Mouse (Mus musculus) testis, adult 2 months (tissue): ENCODE results near the gene Cfap57. TPM values are rescaled to one million over a fixed set of nuclear protein-coding genes. Genes with fewer than 3 reads are reported as not detected.

Source experiments
- H3K27ac ChIP-seq: fragments of 200-500 bp; 2 replicates; pipeline ENCODE4 v1.5.1; 2012; ENCODE audit warnings: low read depth, low read length; ENCODE audit not compliant: control insufficient read depth, insufficient read depth
- H3K27me3 ChIP-seq: fragments of 200-500 bp; 2 replicates; pipeline ENCODE4 v1.6.1; 2012; ENCODE audit warnings: mild to moderate bottlenecking, low read length, moderate library complexity; ENCODE audit not compliant: control insufficient read depth, insufficient read depth
- H3K36me3 ChIP-seq: fragments of 200-500 bp; 2 replicates; pipeline ENCODE4 v1.6.1; 2012; ENCODE audit warnings: mild to moderate bottlenecking, low read length; ENCODE audit not compliant: control insufficient read depth, insufficient read depth
- H3K4me1 ChIP-seq: fragments of 200-500 bp; 2 replicates; pipeline ENCODE4 v1.6.1; 2012; ENCODE audit warnings: low read length; ENCODE audit not compliant: control insufficient read depth, insufficient read depth
- H3K4me3 ChIP-seq: fragments of 200-500 bp; 2 replicates; pipeline ENCODE4 v1.5.1; 2012; ENCODE audit warnings: low read depth, mild to moderate bottlenecking, low read length, moderate library complexity, mixed read lengths; ENCODE audit not compliant: control insufficient read depth
- CTCF ChIP-seq: fragments of 200-500 bp; IDR thresholded peaks from 2 replicates; pipeline ENCODE4 v1.5.1; 2012; ENCODE audit warnings: low read depth, mild to moderate bottlenecking, inconsistent platforms, low read length, moderate library complexity; ENCODE audit not compliant: control insufficient read depth, insufficient read depth, insufficient replicate concordance
- POLR2A ChIP-seq: fragments of 200-500 bp; IDR thresholded peaks from 2 replicates; pipeline ENCODE4 v1.6.1; 2012; ENCODE audit warnings: low read depth, mild to moderate bottlenecking, inconsistent platforms, low read length, moderate library complexity; ENCODE audit not compliant: control insufficient read depth
- polyA plus RNA-seq: library from polyadenylated mRNA; depleted of rRNA; stranded (reverse); fragments of >200 nt; gene quantifications from 2 replicates; pipeline ENCODE4 v1.2.3, GENCODE M21; 2012

Gene Cfap57
- polyA plus RNA-seq, 1 experiment: 53.3 TPM

GRCm38 (mm10) chr4:118527720-118528119, 92.9 kb downstream of the Cfap57 start:
- H3K4me3 ChIP-seq: no peak overlapping the region
- no peaks in the 10 kb centered on the region for H3K27me3 ChIP-seq
- no peaks in the 10 kb centered on the region for H3K4me1 ChIP-seq
- TF ChIP-seq POLR2A: no peak
- TF ChIP-seq CTCF: no peak
- H3K27ac ChIP-seq: no peak overlapping the region
- H3K36me3 ChIP-seq: no peaks in the 10 kb centered on the region

DNA sequence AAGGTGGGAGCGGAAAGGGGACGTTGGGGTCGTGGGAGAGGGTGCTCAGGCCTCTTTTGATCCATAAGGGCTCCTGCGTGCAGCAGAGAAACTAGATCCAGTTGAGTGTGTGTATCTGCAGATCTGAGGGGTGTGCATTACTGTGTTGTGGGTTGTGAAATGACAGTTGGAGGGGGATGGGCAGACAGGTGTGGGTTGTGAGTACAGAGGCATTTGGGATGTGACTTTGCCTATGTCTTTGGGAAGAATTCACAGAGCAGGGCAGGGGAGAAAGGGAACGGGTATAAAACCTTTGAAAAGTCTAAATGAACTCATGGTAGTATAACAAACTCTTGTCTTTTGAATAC, 93.3 kb downstream of the Cfap57 start:
- Histone ChIP-seq H3K36me3 (no peaks in the 10 kb centered on the region), H3K27ac (no peak overlapping the region), H3K27me3 (no peaks in the 10 kb centered on the region), H3K4me1 (no peaks in the 10 kb centered on the region), H3K4me3 (no peak overlapping the region)
- TF ChIP-seq POLR2A (no peak), CTCF (no peak)

- Histone ChIP-seq H3K27ac (no peak within 1 kb of the TSS), H3K4me3 (no peak within 1 kb of the TSS)
These were observed 93.9 kb downstream of the Cfap57 start, which contains the start of gene 2610528J11Rik for GRCm38 (mm10) chr4:118526408-118527334. Gene 2610528J11Rik (plus strand): TSS chr4:118526999.

GRCm38 (mm10) chr4:118525779-118526178, 94.8 kb downstream of the Cfap57 start:
- H3K27me3 ChIP-seq: no peaks in the 10 kb centered on the region
- H3K36me3 ChIP-seq: no peaks in the 10 kb centered on the region
- TF ChIP-seq CTCF (no peak), POLR2A (no peak)
- no peak overlapping the region for H3K4me3 ChIP-seq
- no peak overlapping the region for H3K27ac ChIP-seq
- no peaks in the 10 kb centered on the region for H3K4me1 ChIP-seq

More at GRCm38 (mm10) chr4:118526408-118527334, 93.9 kb downstream of the Cfap57 start, which contains the start of gene 2610528J11Rik:
- no peaks in the 10 kb centered on the region for H3K4me1 ChIP-seq
- H3K36me3 ChIP-seq: no peaks in the 10 kb centered on the region
- TF ChIP-seq POLR2A (no peak), CTCF (no peak)
- no peaks in the 10 kb centered on the region for H3K27me3 ChIP-seq

DNA sequence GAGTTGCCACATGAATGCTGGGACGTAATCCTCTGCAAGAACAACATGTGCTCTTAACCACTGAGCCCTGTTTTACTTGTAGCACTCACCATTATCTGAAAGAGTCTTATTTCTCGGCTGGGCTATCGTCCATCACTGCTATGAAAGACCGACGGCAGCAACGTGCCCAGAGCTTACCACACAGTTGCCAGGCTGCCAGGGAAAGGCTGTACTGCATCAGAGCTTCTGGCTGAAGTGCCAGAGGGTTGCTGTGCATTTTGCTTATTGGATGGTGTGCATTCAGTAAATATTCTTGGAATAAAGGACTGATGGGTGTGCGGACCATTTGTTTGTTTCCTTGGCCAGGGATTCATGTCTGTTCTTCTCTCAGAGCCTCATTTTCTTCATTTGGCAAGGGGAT, 96.6 kb downstream of the Cfap57 start:
- Histone ChIP-seq H3K4me3 (no peak overlapping the region), H3K36me3 (no peaks in the 10 kb centered on the region), H3K27me3 (no peaks in the 10 kb centered on the region), H3K27ac (no peak overlapping the region), H3K4me1 (no peaks in the 10 kb centered on the region)
- TF ChIP-seq CTCF (no peak), POLR2A (no peak)

DNA sequence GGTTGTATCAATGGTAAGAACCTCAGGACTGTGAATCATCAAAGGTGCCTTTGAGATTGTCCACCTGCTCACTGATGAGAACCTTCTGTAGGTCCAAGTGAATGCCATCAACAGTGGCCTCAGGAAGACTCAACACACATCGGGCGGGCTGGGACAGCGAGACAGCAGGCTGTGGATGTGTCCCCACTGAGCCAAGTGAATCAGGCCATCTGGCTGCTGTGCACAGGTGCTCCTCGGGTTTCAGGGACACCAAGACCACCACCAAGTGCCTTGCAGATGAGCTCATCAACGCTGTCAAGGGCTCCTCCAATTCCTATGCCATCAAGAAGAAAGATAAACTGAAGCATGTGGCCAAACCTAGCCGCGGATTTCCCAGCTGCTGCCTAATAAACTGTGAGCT, 98.3 kb downstream of the Cfap57 start:
- H3K36me3 ChIP-seq: no peaks in the 10 kb centered on the region
- peaks cover 4% of the 10 kb centered on the region for H3K4me1 ChIP-seq
- H3K27me3 ChIP-seq: no peaks in the 10 kb centered on the region
- H3K4me3 ChIP-seq: no peak overlapping the region
- TF ChIP-seq POLR2A (no peak), CTCF (no peak)
- no peak overlapping the region for H3K27ac ChIP-seq

GRCm38 (mm10) chr4:118518208-118518607, 102.4 kb downstream of the Cfap57 start:
- H3K36me3 ChIP-seq: no peaks in the 10 kb centered on the region
- peaks cover 11% of the 10 kb centered on the region for H3K4me1 ChIP-seq
- H3K4me3 ChIP-seq: no peak overlapping the region
- TF ChIP-seq POLR2A (no peak), CTCF (no peak)
- H3K27ac ChIP-seq: no peak overlapping the region
- H3K27me3 ChIP-seq: no peaks in the 10 kb centered on the region
